Mouse (Mus musculus): Measurements from ENCODE around the gene Dhcr7. TPM values are rescaled to one million over a fixed set of nuclear protein-coding genes. Genes with fewer than 3 reads are reported as not detected.
A peak's percentile ranks its signal among the peaks of the same experiment; 100 is the strongest.

The Dhcr7 gene
- polyA plus RNA-seq, 1 experiment, result 27.8 TPM

- no peaks in the 10 kb centered on the region for H3K79me2 ChIP-seq (ENCODE audit: control insufficient read depth, insufficient read depth)
- H3K4me3 ChIP-seq (ENCODE audit: insufficient read depth, poor library complexity, severe bottlenecking), result no peak overlapping the region
- H3ac ChIP-seq (ENCODE audit: control insufficient read depth, insufficient read length, low read depth), result no peak overlapping the region
- peaks cover 46% of the 10 kb centered on the region for H3K36me3 ChIP-seq (ENCODE audit: control insufficient read depth, insufficient read depth)
- no peaks in the 10 kb centered on the region for H3K79me3 ChIP-seq (ENCODE audit: low read depth)
- no peak for TF ChIP-seq MAX (IDR thresholded peaks at IDR 0.05)
- TF ChIP-seq MYOG (IDR thresholded peaks at IDR 0.05; ENCODE audit: control insufficient read depth, extremely low read depth, insufficient read length), result no peak
- no peak for TF ChIP-seq USF1 (IDR thresholded peaks at IDR 0.05; ENCODE audit: low read depth)
- TF ChIP-seq FOSL1 (IDR thresholded peaks at IDR 0.05; ENCODE audit: insufficient read depth, low read length, poor library complexity, severe bottlenecking), result no peak
- no peak for TF ChIP-seq CEBPB (IDR thresholded peaks at IDR 0.05; ENCODE audit: low read depth)
- TF ChIP-seq CTCF (IDR thresholded peaks at IDR 0.05; ENCODE audit: control insufficient read depth, insufficient read depth, insufficient read length), result no peak
- no peak for TF ChIP-seq MYOD1 (IDR thresholded peaks at IDR 0.05; ENCODE audit: control insufficient read depth, insufficient read length, low read depth)
- no peaks in the 10 kb centered on the region for H3K27me3 ChIP-seq (ENCODE audit: control insufficient read depth, insufficient read depth, insufficient read length)
Observed at GRCm38 (mm10) chr7:143808909-143809308, 14.0 kb upstream of the Dhcr7 start.

- peaks cover 3% of the 10 kb centered on the region for H3K79me3 ChIP-seq (ENCODE audit: low read depth)
- no peaks in the 10 kb centered on the region for H3K27me3 ChIP-seq (ENCODE audit: control insufficient read depth, insufficient read depth, insufficient read length)
- no peak overlapping the region for H3K4me3 ChIP-seq (ENCODE audit: insufficient read depth, poor library complexity, severe bottlenecking)
- no peak overlapping the region for H3ac ChIP-seq (ENCODE audit: control insufficient read depth, insufficient read length, low read depth)
- peaks cover 20% of the 10 kb centered on the region for H3K79me2 ChIP-seq (ENCODE audit: control insufficient read depth, insufficient read depth)
- peaks cover 29% of the 10 kb centered on the region for H3K36me3 ChIP-seq (ENCODE audit: control insufficient read depth, insufficient read depth)
- TF ChIP-seq USF1 (IDR thresholded peaks at IDR 0.05; ENCODE audit: low read depth) (no peak), CEBPB (IDR thresholded peaks at IDR 0.05; ENCODE audit: low read depth) (no peak), MYOG (IDR thresholded peaks at IDR 0.05; ENCODE audit: control insufficient read depth, extremely low read depth, insufficient read length) (no peak), CTCF (IDR thresholded peaks at IDR 0.05; ENCODE audit: control insufficient read depth, insufficient read depth, insufficient read length) (no peak), MYOD1 (IDR thresholded peaks at IDR 0.05; ENCODE audit: control insufficient read depth, insufficient read length, low read depth) (no peak)
Observed at GRCm38 (mm10) chr7:143819201-143819600, 3.7 kb upstream of the Dhcr7 start.

GRCm38 (mm10) chr7:143821241-143821640, 1.7 kb upstream of the Dhcr7 start:
- Histone ChIP-seq H3K4me3 (ENCODE audit: insufficient read depth, poor library complexity, severe bottlenecking) (no peak overlapping the region), H3K36me3 (ENCODE audit: control insufficient read depth, insufficient read depth) (peaks cover 11% of the 10 kb centered on the region), H3ac (ENCODE audit: control insufficient read depth, insufficient read length, low read depth) (no peak overlapping the region), H3K27me3 (ENCODE audit: control insufficient read depth, insufficient read depth, insufficient read length) (no peaks in the 10 kb centered on the region), H3K79me2 (ENCODE audit: control insufficient read depth, insufficient read depth) (peaks cover 20% of the 10 kb centered on the region), H3K79me3 (ENCODE audit: low read depth) (peaks cover 3% of the 10 kb centered on the region)
- no peak for TF ChIP-seq MAX (IDR thresholded peaks at IDR 0.05)
- no peak for TF ChIP-seq MYOD1 (IDR thresholded peaks at IDR 0.05; ENCODE audit: control insufficient read depth, insufficient read length, low read depth)
- no peak for TF ChIP-seq MYOG (IDR thresholded peaks at IDR 0.05; ENCODE audit: control insufficient read depth, extremely low read depth, insufficient read length)
- no peak for TF ChIP-seq USF1 (IDR thresholded peaks at IDR 0.05; ENCODE audit: low read depth)
- no peak for TF ChIP-seq FOSL1 (IDR thresholded peaks at IDR 0.05; ENCODE audit: insufficient read depth, low read length, poor library complexity, severe bottlenecking)
- no peak for TF ChIP-seq CTCF (IDR thresholded peaks at IDR 0.05; ENCODE audit: control insufficient read depth, insufficient read depth, insufficient read length)
- TF ChIP-seq CEBPB (IDR thresholded peaks at IDR 0.05; ENCODE audit: low read depth), result no peak

- Histone ChIP-seq H3K36me3 (ENCODE audit: control insufficient read depth, insufficient read depth) (peaks cover 7% of the 10 kb centered on the region), H3K79me2 (ENCODE audit: control insufficient read depth, insufficient read depth) (peaks cover 20% of the 10 kb centered on the region), H3K79me3 (ENCODE audit: low read depth) (peaks cover 3% of the 10 kb centered on the region), H3ac (ENCODE audit: control insufficient read depth, insufficient read length, low read depth) (peak overlapping the region; percentile 38), H3K27me3 (ENCODE audit: control insufficient read depth, insufficient read depth, insufficient read length) (no peaks in the 10 kb centered on the region), H3K4me3 (ENCODE audit: insufficient read depth, poor library complexity, severe bottlenecking) (peak overlapping the region; percentile 11)
- TF ChIP-seq CTCF (IDR thresholded peaks at IDR 0.05; ENCODE audit: control insufficient read depth, insufficient read depth, insufficient read length) (no peak), USF1 (IDR thresholded peaks at IDR 0.05; ENCODE audit: low read depth) (no peak), MAX (IDR thresholded peaks at IDR 0.05) (no peak), CEBPB (IDR thresholded peaks at IDR 0.05; ENCODE audit: low read depth) (no peak), FOSL1 (IDR thresholded peaks at IDR 0.05; ENCODE audit: insufficient read depth, low read length, poor library complexity, severe bottlenecking) (no peak), MYOD1 (IDR thresholded peaks at IDR 0.05; ENCODE audit: control insufficient read depth, insufficient read length, low read depth) (no peak), MYOG (IDR thresholded peaks at IDR 0.05; ENCODE audit: control insufficient read depth, extremely low read depth, insufficient read length) (no peak)
Observed at GRCm38 (mm10) chr7:143823266-143823605, 291 bp downstream of the Dhcr7 start.

GRCm38 (mm10) chr7:143826985-143827384, 4.0 kb downstream of the Dhcr7 start:
- Histone ChIP-seq H3K79me2 (ENCODE audit: control insufficient read depth, insufficient read depth) (peaks cover 23% of the 10 kb centered on the region), H3ac (ENCODE audit: control insufficient read depth, insufficient read length, low read depth) (no peak overlapping the region), H3K4me3 (ENCODE audit: insufficient read depth, poor library complexity, severe bottlenecking) (no peak overlapping the region), H3K27me3 (ENCODE audit: control insufficient read depth, insufficient read depth, insufficient read length) (no peaks in the 10 kb centered on the region), H3K79me3 (ENCODE audit: low read depth) (peaks cover 4% of the 10 kb centered on the region), H3K36me3 (ENCODE audit: control insufficient read depth, insufficient read depth) (no peaks in the 10 kb centered on the region)
- TF ChIP-seq USF1 (IDR thresholded peaks at IDR 0.05; ENCODE audit: low read depth), result no peak
- TF ChIP-seq CTCF (IDR thresholded peaks at IDR 0.05; ENCODE audit: control insufficient read depth, insufficient read depth, insufficient read length), result no peak
- TF ChIP-seq MYOD1 (IDR thresholded peaks at IDR 0.05; ENCODE audit: control insufficient read depth, insufficient read length, low read depth), result no peak
- no peak for TF ChIP-seq MYOG (IDR thresholded peaks at IDR 0.05; ENCODE audit: control insufficient read depth, extremely low read depth, insufficient read length)
- no peak for TF ChIP-seq CEBPB (IDR thresholded peaks at IDR 0.05; ENCODE audit: low read depth)
- no peak for TF ChIP-seq FOSL1 (IDR thresholded peaks at IDR 0.05; ENCODE audit: insufficient read depth, low read length, poor library complexity, severe bottlenecking)
- TF ChIP-seq MAX (IDR thresholded peaks at IDR 0.05), result no peak

All from C2C12 (cell line).